ENCODE assay signal across 21 mouse cellular contexts in genomic region chr2:144226906-144227586, GRCm38 (mm10).
"Had no signal": no experiment of that assay in that cellular context is flagged by ENCODE, and none has a peak within 500 bp of the region (broad histone marks: within the 10 kb centered on the region; RNA-seq: fewer than 3 reads in every experiment).

No protein-coding gene starts in this region.

- H3K4me1 ChIP-seq: midbrain, embryonic 13.5 days had no signal

- H3K36me3 ChIP-seq: kidney, embryonic 15.5 days; limb, embryonic 12.5 days; liver, embryonic 12.5 days; liver, embryonic 15.5 days; midbrain, embryonic 13.5 days had no signal

- H3K9ac ChIP-seq: kidney, embryonic 15.5 days; limb, embryonic 12.5 days; liver, embryonic 12.5 days; liver, embryonic 15.5 days; midbrain, embryonic 13.5 days had no signal

- H3K9me3 ChIP-seq: kidney, embryonic 15.5 days; liver, embryonic 15.5 days had no signal

- DNase-seq: kidney, adult 11 months; kidney, adult 8-10 months; kidney, postnatal 10 days; kidney, postnatal 36 days; layer of hippocampus, postnatal 36 days; liver; lung, adult 18-20 months; right cerebral cortex, adult 18-20 months; right cerebral cortex, postnatal 14 days; right cerebral cortex, postnatal 4 days; thymus, adult 2 months; thymus, postnatal 14 days; thymus, postnatal 4 days had no signal

- H3K27me3 ChIP-seq: kidney, embryonic 15.5 days; limb, embryonic 12.5 days; liver, embryonic 12.5 days; liver, embryonic 15.5 days; midbrain, embryonic 13.5 days had no signal

- ATAC-seq: liver, embryonic 12.5 days; midbrain, embryonic 13.5 days had no signal

- H3K4me2 ChIP-seq: kidney, embryonic 15.5 days; limb, embryonic 12.5 days; liver, embryonic 12.5 days; liver, embryonic 15.5 days; midbrain, embryonic 13.5 days had no signal

- H3K27ac ChIP-seq: kidney, embryonic 15.5 days; left cerebral cortex, adult 2 months; limb, embryonic 12.5 days; liver, embryonic 12.5 days; liver, embryonic 15.5 days; macrophage; midbrain, embryonic 13.5 days; stomach, postnatal 0 days had no signal

- H3K4me3 ChIP-seq: kidney, embryonic 15.5 days; left cerebral cortex, adult 2 months; limb, embryonic 12.5 days; liver, embryonic 12.5 days; liver, embryonic 15.5 days; midbrain, embryonic 13.5 days had no signal
